Mouse (Mus musculus) thymus, adult 18-20 months (tissue): ENCODE data around the gene 1700025G04Rik.

Experiments used
- DNase-seq, 2 experiments: peaks; one replicate each; pipeline ENCODE4 v3.0.0; 2022; ENCODE audit warnings: mixed read lengths in 2 of 2

1700025G04Rik gene

GRCm38 (mm10) chr1:152075725-152076124 is 14.2 kb downstream of the 1700025G04Rik start:
- DNase-seq, result no peak

- DNase-seq, result no peak
These were observed 19.5 kb downstream of the 1700025G04Rik start for GRCm38 (mm10) chr1:152070441-152070840.

GRCm38 (mm10) chr1:152069745-152070144 is 20.2 kb downstream of the 1700025G04Rik start:
- DNase-seq, result no peak

GRCm38 (mm10) chr1:152067919-152068318 is 22.0 kb downstream of the 1700025G04Rik start:
- DNase-seq, result no peak

- DNase-seq, result no peak
These were observed 24.4 kb downstream of the 1700025G04Rik start for GRCm38 (mm10) chr1:152065527-152065926.

- no peak for DNase-seq
These were observed 26.4 kb downstream of the 1700025G04Rik start for GRCm38 (mm10) chr1:152063357-152064145.

GRCm38 (mm10) chr1:152061745-152062144 is 28.2 kb downstream of the 1700025G04Rik start:
- no peak for DNase-seq

GRCm38 (mm10) chr1:152060265-152060664 is 29.7 kb downstream of the 1700025G04Rik start:
- no peak for DNase-seq

- no peak for DNase-seq
These were observed 31.1 kb downstream of the 1700025G04Rik start for GRCm38 (mm10) chr1:152058776-152059175.

GRCm38 (mm10) chr1:152053112-152053511 is 36.8 kb downstream of the 1700025G04Rik start:
- no peak for DNase-seq

- DNase-seq, result no peak
These were observed 38.1 kb downstream of the 1700025G04Rik start for GRCm38 (mm10) chr1:152051858-152052257.

- DNase-seq, result no peak
These were observed 39.9 kb downstream of the 1700025G04Rik start for GRCm38 (mm10) chr1:152050037-152050436.

- DNase-seq, result no peak
These were observed 41.6 kb downstream of the 1700025G04Rik start for GRCm38 (mm10) chr1:152048291-152048690.

- DNase-seq, result no peak
These were observed 42.5 kb downstream of the 1700025G04Rik start for GRCm38 (mm10) chr1:152047416-152047815.

- no peak for DNase-seq
These were observed 46.5 kb downstream of the 1700025G04Rik start for GRCm38 (mm10) chr1:152043453-152043852.

- DNase-seq, result no peak
These were observed 47.5 kb downstream of the 1700025G04Rik start for GRCm38 (mm10) chr1:152042409-152042808.

GRCm38 (mm10) chr1:152041005-152041404 is 48.9 kb downstream of the 1700025G04Rik start:
- DNase-seq, result no peak

GRCm38 (mm10) chr1:152040053-152040452 is 49.9 kb downstream of the 1700025G04Rik start:
- DNase-seq, result no peak

- no peak for DNase-seq
These were observed 50.3 kb downstream of the 1700025G04Rik start for GRCm38 (mm10) chr1:152039588-152039987.

- DNase-seq, result peak in 1 of 2 experiments; percentile 35
These were observed 51.8 kb downstream of the 1700025G04Rik start for GRCm38 (mm10) chr1:152038086-152038485.

GRCm38 (mm10) chr1:152037589-152037988 is 52.3 kb downstream of the 1700025G04Rik start:
- no peak for DNase-seq

- no peak for DNase-seq
These were observed 55.2 kb downstream of the 1700025G04Rik start for GRCm38 (mm10) chr1:152034766-152035165.

- DNase-seq, result peak in 1 of 2 experiments; percentile 13
These were observed 56.2 kb downstream of the 1700025G04Rik start for GRCm38 (mm10) chr1:152033731-152034130.

GRCm38 (mm10) chr1:152032144-152032543 is 57.8 kb downstream of the 1700025G04Rik start:
- DNase-seq, result no peak

- no peak for DNase-seq
These were observed 59.4 kb downstream of the 1700025G04Rik start for GRCm38 (mm10) chr1:152030546-152030945.
